Mouse (Mus musculus): ENCODE data around the gene Gm45062. TPM values are rescaled to one million over a fixed set of nuclear protein-coding genes. Genes with fewer than 3 reads are reported as not detected.

Gene Gm45062
- polyA plus RNA-seq, 1 experiment from 2014 or later: 2.3 TPM

DNA sequence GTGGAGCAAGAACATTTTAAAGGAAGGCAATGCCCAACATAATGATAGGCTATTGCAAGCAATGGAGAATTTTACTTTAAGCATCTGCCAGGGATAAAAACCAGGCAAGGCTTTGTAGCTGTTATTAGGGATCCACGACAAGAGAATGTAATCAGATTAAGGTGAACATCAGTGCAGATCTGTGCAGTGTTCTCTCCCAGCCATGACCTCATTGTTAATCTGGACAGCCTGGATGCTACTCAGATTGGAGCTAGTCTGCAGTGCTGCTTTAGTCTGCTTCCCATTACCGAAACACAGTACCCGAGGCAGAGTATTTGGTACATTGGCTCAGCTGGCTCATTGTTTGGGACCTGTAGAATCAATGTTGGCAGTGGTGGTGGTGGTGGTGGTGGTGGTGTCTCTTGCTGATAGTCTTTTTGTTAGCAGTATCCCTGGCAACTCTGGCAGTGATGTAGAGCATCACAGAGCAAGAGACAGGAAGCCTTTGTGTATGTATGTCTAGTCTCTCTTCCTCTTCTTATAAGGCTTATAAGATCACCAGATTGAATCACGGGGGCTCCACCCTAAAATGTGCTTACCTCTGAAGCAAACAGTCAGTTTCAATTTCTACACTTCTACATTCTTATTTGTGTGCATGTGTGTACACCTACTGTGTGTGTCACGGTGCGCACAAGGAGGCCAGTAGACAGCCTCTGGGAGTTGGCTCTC lies 245.4 kb downstream of the Gm45062 start:
- Histone ChIP-seq H3K9ac (ENCODE audit: low read depth, low read length) (no peak overlapping the region), H3K27ac (ENCODE audit: low read length) (no peak overlapping the region), H3K4me3 (ENCODE audit: low read depth, low read length) (no peak overlapping the region), H3K36me3 (ENCODE audit: control insufficient read depth, insufficient read depth) (no peaks in the 10 kb centered on the region), H3K4me2 (ENCODE audit: low read depth, low read length) (no peak overlapping the region), H3K4me1 (ENCODE audit: control insufficient read depth, low read depth, low read length) (peaks cover 5% of the 10 kb centered on the region), H3K27me3 (ENCODE audit: control insufficient read depth, insufficient read depth, low read depth, low read length) (no peaks in the 10 kb centered on the region), H3K9me3 (replicated peaks; ENCODE audit: control insufficient read depth, low read length) (no peaks in the 10 kb centered on the region)
- no peak for ATAC-seq (ENCODE audit: low read depth)
- 72% methylated on average over 6 of the region's 6 CpGs for WGBS (ENCODE audit: insufficient replicate concordance)

DNA sequence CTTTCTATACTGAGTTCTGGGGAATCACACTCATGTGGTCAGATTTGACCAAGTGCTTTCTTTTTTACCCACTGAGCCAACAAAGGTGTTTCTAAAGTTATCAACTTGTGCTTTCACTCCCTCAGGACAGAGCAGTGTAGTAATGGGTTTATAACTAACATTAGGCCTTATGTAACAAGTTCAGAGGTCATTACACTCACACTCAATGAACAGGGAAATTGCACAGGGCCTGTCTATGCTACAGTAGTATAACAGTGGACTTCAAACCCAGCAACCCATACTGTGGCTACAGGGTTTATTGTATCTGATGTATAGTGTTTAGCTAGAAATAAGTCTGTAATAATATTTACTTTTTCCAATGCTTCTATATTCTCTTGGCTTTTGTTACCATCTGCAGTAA lies 247.4 kb downstream of the Gm45062 start:
- no peaks in the 10 kb centered on the region for H3K36me3 ChIP-seq (ENCODE audit: control insufficient read depth, insufficient read depth)
- H3K4me2 ChIP-seq (ENCODE audit: low read depth, low read length): no peak overlapping the region
- no peak overlapping the region for H3K4me3 ChIP-seq (ENCODE audit: low read depth, low read length)
- H3K27me3 ChIP-seq (ENCODE audit: control insufficient read depth, insufficient read depth, low read depth, low read length): no peaks in the 10 kb centered on the region
- H3K27ac ChIP-seq (ENCODE audit: low read length): no peak overlapping the region
- ATAC-seq (ENCODE audit: low read depth): no peak
- H3K4me1 ChIP-seq (ENCODE audit: control insufficient read depth, low read depth, low read length): peaks cover 18% of the 10 kb centered on the region
- H3K9ac ChIP-seq (ENCODE audit: low read depth, low read length): no peak overlapping the region
- no peaks in the 10 kb centered on the region for H3K9me3 ChIP-seq (replicated peaks; ENCODE audit: control insufficient read depth, low read length)

- peak overlapping the region; percentile 99 for H3K27ac ChIP-seq (ENCODE audit: low read length)
- ATAC-seq (ENCODE audit: low read depth): peak; percentile 97
- H3K9ac ChIP-seq (ENCODE audit: low read depth, low read length): peak overlapping the region; percentile 86
- H3K36me3 ChIP-seq (ENCODE audit: control insufficient read depth, insufficient read depth): no peaks in the 10 kb centered on the region
- H3K4me1 ChIP-seq (ENCODE audit: control insufficient read depth, low read depth, low read length): peaks cover 20% of the 10 kb centered on the region
- H3K4me3 ChIP-seq (ENCODE audit: low read depth, low read length): peak overlapping the region; percentile 95
- no peaks in the 10 kb centered on the region for H3K27me3 ChIP-seq (ENCODE audit: control insufficient read depth, insufficient read depth, low read depth, low read length)
- no peaks in the 10 kb centered on the region for H3K9me3 ChIP-seq (replicated peaks; ENCODE audit: control insufficient read depth, low read length)
- H3K4me2 ChIP-seq (ENCODE audit: low read depth, low read length): peak overlapping the region; percentile 95
- whole genome bisulfite sequencing (ENCODE audit: insufficient replicate concordance): 2% methylated on average over 52 of the region's 56 CpGs
Observed at GRCm38 (mm10) chr6:8508883-8509536, 249.8 kb downstream of the Gm45062 start.

DNA sequence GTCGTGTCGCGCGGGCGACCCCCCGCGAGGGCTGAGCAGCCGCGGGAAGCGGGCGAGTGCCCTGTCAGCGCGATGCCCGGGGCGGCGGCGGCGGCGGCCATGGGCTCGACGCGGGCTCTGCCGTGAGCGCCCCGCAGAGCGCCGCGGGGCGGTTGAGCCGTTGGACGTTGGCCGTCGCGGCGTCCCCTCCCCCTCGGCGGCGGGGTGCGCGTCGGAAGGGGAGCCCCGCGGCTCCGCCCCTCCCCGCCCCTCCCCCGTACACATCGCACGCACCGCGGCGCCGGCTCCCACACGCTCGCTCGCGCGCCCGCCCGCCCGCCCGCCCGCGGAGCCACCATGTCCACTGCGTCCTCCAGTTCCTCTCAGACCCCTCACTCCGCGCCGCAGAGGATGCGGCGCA lies 250.3 kb downstream of the Gm45062 start, which contains the start of gene Glcci1:
Gene Glcci1, plus strand, starts transcription at position 50 of the 400 bp plus-strand sequence.
- 0% methylated on average over 39 of the region's 69 CpGs for WGBS (ENCODE audit: insufficient replicate concordance)
- Histone ChIP-seq H3K4me3 (ENCODE audit: low read depth, low read length) (peak within 1 kb of the TSS; percentile 95), H3K27me3 (ENCODE audit: control insufficient read depth, insufficient read depth, low read depth, low read length) (no peaks in the 10 kb centered on the region), H3K27ac (ENCODE audit: low read length) (peak within 1 kb of the TSS; percentile 99), H3K9me3 (replicated peaks; ENCODE audit: control insufficient read depth, low read length) (no peaks in the 10 kb centered on the region), H3K36me3 (ENCODE audit: control insufficient read depth, insufficient read depth) (no peaks in the 10 kb centered on the region), H3K4me2 (ENCODE audit: low read depth, low read length) (peak within 1 kb of the TSS; percentile 95), H3K9ac (ENCODE audit: low read depth, low read length) (peak within 1 kb of the TSS; percentile 86), H3K4me1 (ENCODE audit: control insufficient read depth, low read depth, low read length) (peaks cover 20% of the 10 kb centered on the region)
- peak; percentile 75 for ATAC-seq (ENCODE audit: low read depth)

GRCm38 (mm10) chr6:8509961-8510863 lies 251.0 kb downstream of the Gm45062 start:
- WGBS (ENCODE audit: insufficient replicate concordance): under 1% methylated on average over 57 of the region's 73 CpGs
- H3K36me3 ChIP-seq (ENCODE audit: control insufficient read depth, insufficient read depth): no peaks in the 10 kb centered on the region
- ATAC-seq (ENCODE audit: low read depth): peak; percentile 4

DNA sequence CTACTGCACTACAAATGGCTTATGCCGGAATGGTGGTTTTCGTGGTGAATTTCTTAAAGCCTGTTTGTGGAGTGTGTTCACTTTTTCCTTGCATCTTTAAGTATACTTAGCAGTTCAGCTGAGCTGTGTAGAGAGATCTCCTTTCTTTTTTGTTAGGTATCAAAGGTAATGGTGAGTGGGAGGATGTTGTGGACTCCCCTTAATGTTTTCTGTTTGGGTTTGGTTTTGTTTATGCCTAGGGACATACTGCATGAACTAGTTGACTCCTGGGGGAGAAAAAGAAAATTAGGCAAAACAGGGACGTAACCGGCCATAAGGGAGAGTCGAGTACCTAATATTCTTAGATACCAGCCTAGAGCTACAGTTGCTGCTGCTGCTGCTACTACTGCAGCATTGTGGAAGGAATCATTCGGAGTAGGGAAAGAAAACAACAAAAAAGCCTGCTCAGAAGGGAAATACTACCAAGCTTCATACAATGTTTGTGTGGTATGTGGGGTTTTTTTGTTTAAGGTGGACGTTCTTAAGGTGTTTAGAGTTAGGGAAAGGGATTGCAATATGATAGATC lies 251.7 kb downstream of the Gm45062 start:
- WGBS (ENCODE audit: insufficient replicate concordance): 24% methylated on average over 7 of the region's 7 CpGs
- Histone ChIP-seq H3K27ac (ENCODE audit: low read length) (no peak overlapping the region), H3K27me3 (ENCODE audit: control insufficient read depth, insufficient read depth, low read depth, low read length) (no peaks in the 10 kb centered on the region)

More at GRCm38 (mm10) chr6:8509961-8510863, 251.0 kb downstream of the Gm45062 start:
- no peaks in the 10 kb centered on the region for H3K9me3 ChIP-seq (replicated peaks; ENCODE audit: control insufficient read depth, low read length)
- peak overlapping the region; percentile 84 for H3K4me2 ChIP-seq (ENCODE audit: low read depth, low read length)
- H3K27ac ChIP-seq (ENCODE audit: low read length): peak overlapping the region; percentile 99
- H3K27me3 ChIP-seq (ENCODE audit: control insufficient read depth, insufficient read depth, low read depth, low read length): no peaks in the 10 kb centered on the region
- peak overlapping the region; percentile 95 for H3K4me3 ChIP-seq (ENCODE audit: low read depth, low read length)
- peaks cover 20% of the 10 kb centered on the region for H3K4me1 ChIP-seq (ENCODE audit: control insufficient read depth, low read depth, low read length)
- H3K9ac ChIP-seq (ENCODE audit: low read depth, low read length): peak overlapping the region; percentile 86

GRCm38 (mm10) chr6:8511447-8511846 lies 252.2 kb downstream of the Gm45062 start:
- no peak overlapping the region for H3K27ac ChIP-seq (ENCODE audit: low read length)
- H3K4me3 ChIP-seq (ENCODE audit: low read depth, low read length): peak overlapping the region; percentile 95
- H3K4me2 ChIP-seq (ENCODE audit: low read depth, low read length): peak overlapping the region; percentile 84
- 60% methylated on average over 3 of the region's 3 CpGs for WGBS (ENCODE audit: insufficient replicate concordance)
- ATAC-seq (ENCODE audit: low read depth): no peak
- peaks cover 20% of the 10 kb centered on the region for H3K4me1 ChIP-seq (ENCODE audit: control insufficient read depth, low read depth, low read length)
- no peaks in the 10 kb centered on the region for H3K9me3 ChIP-seq (replicated peaks; ENCODE audit: control insufficient read depth, low read length)
- no peaks in the 10 kb centered on the region for H3K36me3 ChIP-seq (ENCODE audit: control insufficient read depth, insufficient read depth)
- no peaks in the 10 kb centered on the region for H3K27me3 ChIP-seq (ENCODE audit: control insufficient read depth, insufficient read depth, low read depth, low read length)
- no peak overlapping the region; the same call in 1 of the 2 replicates for H3K9ac ChIP-seq (ENCODE audit: low read depth, low read length)

More for the DNA sequence above, 251.7 kb downstream of the Gm45062 start:
- peak overlapping the region; percentile 95 for H3K4me3 ChIP-seq (ENCODE audit: low read depth, low read length)
- no peaks in the 10 kb centered on the region for H3K36me3 ChIP-seq (ENCODE audit: control insufficient read depth, insufficient read depth)
- H3K4me2 ChIP-seq (ENCODE audit: low read depth, low read length): peak overlapping the region; percentile 84
- ATAC-seq (ENCODE audit: low read depth): no peak
- H3K9me3 ChIP-seq (replicated peaks; ENCODE audit: control insufficient read depth, low read length): no peaks in the 10 kb centered on the region
- H3K4me1 ChIP-seq (ENCODE audit: control insufficient read depth, low read depth, low read length): peaks cover 20% of the 10 kb centered on the region
- H3K9ac ChIP-seq (ENCODE audit: low read depth, low read length): peak overlapping the region; percentile 86

DNA sequence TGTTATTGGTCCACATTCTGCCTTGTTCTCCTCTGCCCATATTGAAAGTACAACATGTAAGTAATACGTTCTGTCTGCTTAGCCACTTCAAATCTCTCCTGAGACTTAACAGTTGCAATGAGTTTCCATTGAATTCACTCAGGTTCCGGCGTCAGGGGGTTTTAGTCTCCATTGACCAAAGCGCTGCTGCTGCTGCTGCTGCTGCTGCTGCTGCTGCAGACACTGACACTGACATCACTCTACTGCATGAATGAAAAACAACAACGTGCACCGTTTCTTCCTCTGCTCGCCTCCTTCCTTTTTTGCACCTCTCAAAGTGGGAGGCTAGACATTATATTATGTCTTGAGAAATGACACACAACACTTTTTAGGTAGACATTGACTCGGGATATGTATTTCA lies 253.2 kb downstream of the Gm45062 start:
- no peak overlapping the region for H3K9ac ChIP-seq (ENCODE audit: low read depth, low read length)
- ATAC-seq (ENCODE audit: low read depth): no peak
- H3K27me3 ChIP-seq (ENCODE audit: control insufficient read depth, insufficient read depth, low read depth, low read length): no peaks in the 10 kb centered on the region
- no peak overlapping the region for H3K27ac ChIP-seq (ENCODE audit: low read length)
- WGBS (ENCODE audit: insufficient replicate concordance): 58% methylated on average over 8 of the region's 8 CpGs
- H3K4me2 ChIP-seq (ENCODE audit: low read depth, low read length): no peak overlapping the region
- H3K4me1 ChIP-seq (ENCODE audit: control insufficient read depth, low read depth, low read length): peaks cover 20% of the 10 kb centered on the region
- H3K4me3 ChIP-seq (ENCODE audit: low read depth, low read length): no peak overlapping the region
- no peaks in the 10 kb centered on the region for H3K9me3 ChIP-seq (replicated peaks; ENCODE audit: control insufficient read depth, low read length)
- H3K36me3 ChIP-seq (ENCODE audit: control insufficient read depth, insufficient read depth): no peaks in the 10 kb centered on the region

All from liver, embryonic 16.5 days (tissue).